Mouse (Mus musculus) thymus, adult 18-20 months (tissue): ENCODE measurements around the gene Vmn2r114.
"Not testable (repeated sequence)": the region's sequence is repeated elsewhere in the genome, so short reads cannot be mapped to it uniquely, and the experiment has no call there.

Experiments
- DNase-seq, 2 experiments: peaks; one replicate each; pipeline ENCODE4 v3.0.0; 2022; ENCODE audit warnings: mixed read lengths in 2 of 2

Gene Vmn2r114

GRCm38 (mm10) chr17:23312437-23312836 lies at the start of gene Vmn2r114:
Gene Vmn2r114, minus strand, starts transcription at chr17:23312537.
- DNase-seq: not testable (repeated sequence)

GRCm38 (mm10) chr17:23351644-23352043 lies 39.3 kb upstream of the Vmn2r114 start:
- no peak for DNase-seq

- not testable (repeated sequence) for DNase-seq
Observed at GRCm38 (mm10) chr17:23343441-23343840, 31.1 kb upstream of the Vmn2r114 start, which contains the start of gene Vmn2r115. Gene Vmn2r115, plus strand, starts transcription at chr17:23343741.

GRCm38 (mm10) chr17:23330657-23331056 lies 18.3 kb upstream of the Vmn2r114 start:
- no peak for DNase-seq
